Mouse (Mus musculus): ENCODE results near the gene Gpc3.
A peak's percentile ranks its signal among the peaks of the same experiment; 100 is the strongest.

Gpc3 gene

GRCm38 (mm10) chrX:52613328-52614030, at the start of gene Gpc3:
Gpc3 (minus strand) TSS chrX:52613950.
- DNase-seq (ENCODE audit: low spot score), result no peak

DNA sequence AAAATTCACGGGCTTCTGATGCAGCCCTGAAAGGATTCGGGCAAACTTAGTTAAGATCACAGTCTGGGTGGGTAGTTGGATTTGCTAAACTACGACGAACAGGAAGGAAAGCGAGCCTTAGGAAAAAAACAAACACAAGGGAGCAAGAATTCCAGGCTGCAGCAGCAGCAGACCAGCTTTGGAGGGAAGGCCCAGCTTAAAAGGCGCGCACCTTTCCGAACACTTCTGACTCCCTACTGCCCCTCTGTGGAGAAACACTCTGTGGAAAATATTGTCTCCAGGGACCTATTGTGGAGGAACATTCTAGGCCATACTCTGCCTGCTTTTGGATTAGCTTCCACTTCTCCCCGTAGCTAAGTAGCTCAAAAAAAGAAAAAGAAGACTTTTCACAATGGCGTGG, 38.2 kb upstream of the Gpc3 start:
- peak; percentile 86 for DNase-seq (ENCODE audit: low spot score)

GRCm38 (mm10) chrX:52651472-52651948, 37.8 kb upstream of the Gpc3 start:
- peak; percentile 84 for DNase-seq (ENCODE audit: low spot score)

GRCm38 (mm10) chrX:52648910-52649785, 35.4 kb upstream of the Gpc3 start:
- peak; percentile 57 for DNase-seq (ENCODE audit: low spot score)

DNA sequence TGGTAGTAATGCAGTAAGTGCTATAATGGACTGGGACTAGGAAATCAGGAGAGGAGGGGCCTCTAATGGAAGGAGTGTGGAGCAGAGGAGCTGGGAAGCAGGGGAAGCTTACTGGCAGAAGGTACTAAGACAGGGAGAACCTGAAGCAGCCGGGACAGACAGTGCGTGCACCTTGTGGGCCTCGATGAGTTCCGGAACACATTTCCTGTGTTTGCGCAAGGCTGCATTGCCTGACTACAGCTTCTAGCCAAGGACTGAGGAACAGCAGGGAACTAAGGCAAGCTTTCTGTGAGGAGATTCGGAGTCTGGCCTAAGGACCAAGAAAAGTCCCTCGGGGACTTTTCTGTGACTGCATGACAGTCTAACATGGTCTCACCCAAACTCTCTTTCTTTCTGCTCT, 30.6 kb upstream of the Gpc3 start:
- no peak for DNase-seq (ENCODE audit: low spot score)

- no peak for DNase-seq (ENCODE audit: low spot score)
These were observed 29.6 kb upstream of the Gpc3 start for GRCm38 (mm10) chrX:52643350-52643749.

- DNase-seq (ENCODE audit: low spot score), result no peak
These were observed 28.4 kb upstream of the Gpc3 start for GRCm38 (mm10) chrX:52642126-52642525.

DNA sequence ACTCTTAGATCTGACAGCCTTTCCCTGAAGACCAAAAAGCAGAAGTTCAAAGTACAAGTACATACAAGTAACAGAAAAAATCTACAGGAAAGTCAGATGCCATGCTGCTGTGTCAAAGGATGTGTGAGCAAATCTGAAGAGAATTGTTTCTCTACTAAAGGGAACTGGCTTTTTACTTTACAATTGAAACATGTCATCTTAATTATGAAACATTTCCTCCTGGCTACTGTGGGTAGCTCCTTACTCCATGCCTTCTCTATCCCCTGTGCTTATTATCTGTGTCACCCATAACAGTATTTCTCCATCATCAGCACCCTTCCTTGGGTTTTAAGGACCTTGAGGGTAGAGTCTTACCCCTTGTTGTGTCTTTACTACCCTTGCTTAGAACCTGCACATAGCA, 23.7 kb upstream of the Gpc3 start:
- DNase-seq (ENCODE audit: low spot score), result no peak

DNA sequence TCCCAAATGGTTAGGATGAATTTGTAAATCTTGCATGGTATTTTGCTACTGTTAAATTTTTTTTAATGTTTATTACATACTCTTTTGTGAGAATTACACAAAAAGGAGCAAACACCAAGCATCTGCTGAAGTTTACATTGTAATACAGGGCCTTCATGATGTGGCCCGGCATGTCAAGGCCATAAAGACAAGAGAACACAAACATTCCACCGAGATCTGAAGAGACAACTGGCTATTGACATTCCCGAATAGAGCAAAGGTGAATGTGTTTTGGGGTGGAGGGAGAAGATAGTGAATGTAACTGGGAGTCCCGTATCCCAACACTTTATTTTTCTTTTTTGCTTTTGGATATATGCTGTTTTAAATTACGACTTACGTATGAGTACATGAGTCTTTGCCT, 20.2 kb upstream of the Gpc3 start:
- DNase-seq (ENCODE audit: low spot score), result no peak

GRCm38 (mm10) chrX:52632688-52633324, 19.1 kb upstream of the Gpc3 start:
- DNase-seq (ENCODE audit: low spot score), result no peak

GRCm38 (mm10) chrX:52626963-52627716, 13.4 kb upstream of the Gpc3 start:
- DNase-seq (ENCODE audit: low spot score), result no peak

DNA sequence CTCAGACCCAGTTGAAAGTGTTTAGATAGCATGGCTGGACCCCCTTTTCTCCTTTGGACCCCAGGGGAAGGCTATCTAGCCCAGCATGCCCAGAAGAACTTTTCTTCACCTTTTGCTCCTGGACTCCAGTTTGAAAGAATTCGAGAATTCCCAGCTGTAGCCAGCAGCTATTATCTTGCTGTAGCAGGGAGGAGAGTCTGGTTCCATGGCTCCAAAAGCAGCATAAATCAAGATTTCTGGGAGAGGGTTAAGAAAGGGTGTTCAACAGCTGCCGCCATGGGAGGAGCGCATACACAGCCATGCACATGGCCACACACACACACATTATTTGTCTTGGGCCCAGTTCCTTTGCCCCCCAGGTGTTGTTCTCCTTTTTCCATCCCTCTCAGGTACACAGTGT, 4.1 kb upstream of the Gpc3 start:
- DNase-seq (ENCODE audit: low spot score), result no peak

GRCm38 (mm10) chrX:52616152-52616551, 2.4 kb upstream of the Gpc3 start:
- DNase-seq (ENCODE audit: low spot score), result no peak

DNA sequence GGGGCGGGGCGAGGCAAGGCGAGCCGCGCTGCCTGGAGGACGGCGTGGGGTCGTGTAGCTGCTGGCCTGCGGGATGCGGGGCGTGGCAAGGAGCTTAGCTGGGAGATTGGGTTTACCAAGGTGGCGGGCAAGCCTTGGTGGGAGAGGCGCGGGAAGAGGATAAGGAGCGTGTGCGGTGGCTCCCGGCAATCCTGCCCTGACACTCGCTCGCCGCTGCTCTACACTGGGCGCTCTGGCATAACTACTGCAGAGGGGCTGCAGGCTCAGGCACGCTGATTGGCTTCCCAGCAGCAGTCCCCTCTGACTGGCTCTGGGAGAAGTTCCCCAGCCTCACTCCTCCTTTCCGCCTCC, 256 bp upstream of the Gpc3 start:
- DNase-seq (ENCODE audit: low spot score), result peak; percentile 79

- DNase-seq (ENCODE audit: low spot score), result peak; percentile 39
These were observed 944 bp downstream of the Gpc3 start for GRCm38 (mm10) chrX:52612806-52613205.

GRCm38 (mm10) chrX:52611987-52612670, 1.6 kb downstream of the Gpc3 start:
- peak; percentile 50 for DNase-seq (ENCODE audit: low spot score)

DNA sequence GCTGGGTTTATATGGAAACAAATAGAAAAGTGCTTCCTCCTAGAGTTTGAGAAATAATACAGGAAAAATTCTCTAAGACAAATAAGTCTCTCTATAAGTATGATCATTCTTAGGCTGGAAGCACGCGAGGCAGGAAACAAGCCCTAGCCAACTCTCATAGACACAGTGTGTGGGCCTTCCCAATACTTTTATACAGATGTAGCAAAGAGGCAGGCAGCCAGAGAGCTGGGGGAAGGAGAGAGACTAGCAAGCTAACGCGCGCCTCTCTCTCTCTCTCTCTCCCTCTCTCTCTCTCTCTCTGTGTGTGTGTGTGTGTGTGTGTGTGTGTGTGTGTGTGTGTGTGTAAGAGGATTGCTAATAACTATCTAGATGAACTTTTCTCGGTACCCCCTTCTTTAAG, 2.2 kb downstream of the Gpc3 start:
- DNase-seq (ENCODE audit: low spot score), result no peak

GRCm38 (mm10) chrX:52603143-52603542, 10.6 kb downstream of the Gpc3 start:
- DNase-seq (ENCODE audit: low spot score), result no peak

DNA sequence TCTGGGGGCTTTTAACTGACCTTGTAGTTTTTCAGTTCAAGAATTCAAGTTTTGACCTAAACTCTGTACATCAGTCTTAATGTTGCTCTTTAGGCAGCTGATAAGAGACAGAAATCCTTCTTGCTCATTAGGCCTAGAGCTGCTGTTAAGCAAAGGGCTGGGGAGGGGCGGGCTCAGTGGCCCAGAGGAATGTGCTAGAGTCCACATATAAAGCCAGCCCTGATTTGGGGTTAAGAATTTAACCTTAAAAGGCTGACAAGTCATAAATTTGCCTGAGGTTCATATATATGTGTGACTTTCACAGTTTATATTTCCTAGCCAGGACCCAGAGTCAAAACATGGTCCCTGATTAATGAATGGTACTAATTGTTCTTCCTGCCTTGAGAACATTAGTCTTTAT, 14.5 kb downstream of the Gpc3 start:
- peak; percentile 40 for DNase-seq (ENCODE audit: low spot score)

- DNase-seq (ENCODE audit: low spot score), result no peak
These were observed 26.1 kb downstream of the Gpc3 start for GRCm38 (mm10) chrX:52587671-52588070.

- no peak for DNase-seq (ENCODE audit: low spot score)
These were observed 53.8 kb downstream of the Gpc3 start for GRCm38 (mm10) chrX:52559995-52560394.

GRCm38 (mm10) chrX:52558526-52558925, 55.2 kb downstream of the Gpc3 start:
- no peak for DNase-seq (ENCODE audit: low spot score)

Measured in embryo, embryonic 10.5 days (tissue).